Mouse (Mus musculus): ENCODE data around the gene Mrps21. TPM values are rescaled to one million over a fixed set of nuclear protein-coding genes. Genes with fewer than 3 reads are reported as not detected.
A peak's percentile ranks its signal among the peaks of the same experiment; 100 is the strongest.

Mrps21 gene
- polyA plus RNA-seq, 1 experiment from 2014 or later, result 348 TPM

DNA sequence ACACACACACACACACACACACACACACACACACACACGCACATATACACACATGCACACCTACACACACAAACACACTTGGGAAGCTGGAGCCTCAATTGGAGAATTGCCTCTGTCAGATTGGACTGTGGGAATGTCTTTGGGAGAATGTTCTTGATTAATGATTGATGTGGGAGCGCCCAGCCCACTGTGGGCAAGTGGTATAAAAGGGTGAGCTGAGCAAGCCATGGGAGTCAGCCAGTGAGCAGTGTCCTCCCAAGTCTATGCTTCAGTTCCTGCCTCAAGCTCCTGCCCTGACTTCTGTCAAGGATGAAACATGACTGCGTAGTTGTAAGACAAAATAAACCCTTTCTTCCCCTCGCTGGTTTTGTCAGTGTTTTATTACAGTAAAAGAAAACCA lies 16.3 kb upstream of the Mrps21 start:
- no peaks in the 10 kb centered on the region for H3K9me3 ChIP-seq
- no peaks in the 10 kb centered on the region for H3K36me3 ChIP-seq
- peaks cover 16% of the 10 kb centered on the region for H3K4me1 ChIP-seq (replicated peaks)
- H3K4me3 ChIP-seq, result no peak overlapping the region
- no peaks in the 10 kb centered on the region for H3K27me3 ChIP-seq
- 84% methylated on average over 4 of the region's 4 CpGs for WGBS
- H3K27ac ChIP-seq (replicated peaks), result no peak overlapping the region
- H3K4me2 ChIP-seq, result no peak overlapping the region
- no peak overlapping the region for H3K9ac ChIP-seq
- ATAC-seq (ENCODE audit: low read depth), result no peak

DNA sequence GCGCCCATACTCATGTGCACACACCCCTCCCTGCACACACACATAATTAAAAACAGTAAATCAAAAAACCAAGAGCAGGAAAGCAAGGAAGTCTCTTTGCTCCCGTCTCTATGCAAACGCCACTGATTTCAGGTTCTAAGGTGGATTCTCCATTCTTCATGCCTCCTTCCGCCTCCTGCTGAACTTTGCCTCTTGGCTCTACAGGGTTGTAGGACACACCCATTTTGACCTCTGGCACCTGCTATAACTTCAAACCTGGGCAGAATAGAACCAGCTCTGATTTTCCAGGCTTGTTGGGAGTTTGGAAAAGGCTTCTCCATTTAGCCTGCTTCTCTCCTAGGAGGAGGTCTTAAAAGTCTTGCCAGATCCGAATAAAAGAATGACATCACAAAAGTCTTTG lies 13.1 kb upstream of the Mrps21 start:
- no peak for ATAC-seq (ENCODE audit: low read depth)
- Histone ChIP-seq H3K4me1 (replicated peaks) (peaks cover 19% of the 10 kb centered on the region), H3K27me3 (no peaks in the 10 kb centered on the region), H3K4me2 (no peak overlapping the region), H3K4me3 (no peak overlapping the region), H3K9me3 (no peaks in the 10 kb centered on the region), H3K27ac (replicated peaks) (no peak overlapping the region), H3K9ac (no peak overlapping the region), H3K36me3 (no peaks in the 10 kb centered on the region)
- 86% methylated on average over 5 of the region's 5 CpGs for WGBS

DNA sequence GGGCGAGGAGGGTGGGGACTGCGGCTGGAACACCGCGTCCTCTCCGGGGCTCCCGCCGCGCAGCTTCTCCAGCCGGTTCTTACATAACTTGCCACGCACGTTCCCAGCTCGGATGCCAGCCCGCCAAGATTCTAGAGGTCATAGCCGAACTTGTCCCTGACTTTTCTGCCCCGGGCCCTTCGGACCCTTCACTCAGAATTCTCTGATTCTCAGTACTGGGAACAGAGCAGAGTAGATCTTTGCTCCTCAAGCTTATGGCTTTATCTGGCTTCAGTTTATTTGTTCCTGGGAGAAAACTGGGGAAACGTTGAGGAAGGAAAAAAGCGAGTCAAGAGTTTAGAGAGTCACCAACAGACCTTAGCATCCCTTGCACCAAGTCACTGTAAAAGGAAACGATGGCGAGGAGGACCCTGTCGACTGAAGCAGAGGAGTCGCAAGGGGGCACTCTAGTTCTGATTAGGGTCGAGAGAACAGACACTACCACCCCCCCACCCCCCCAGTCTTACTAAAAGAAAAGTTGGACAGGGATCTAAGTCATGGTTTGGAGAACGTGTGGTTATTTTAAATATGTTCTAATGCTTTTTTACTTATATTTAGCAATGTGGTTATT lies 11.6 kb upstream of the Mrps21 start:
- H3K36me3 ChIP-seq, result no peaks in the 10 kb centered on the region
- H3K4me1 ChIP-seq (replicated peaks), result peaks cover 19% of the 10 kb centered on the region
- ATAC-seq (ENCODE audit: low read depth), result no peak
- no peak overlapping the region for H3K27ac ChIP-seq (replicated peaks)
- H3K27me3 ChIP-seq, result no peaks in the 10 kb centered on the region
- H3K4me2 ChIP-seq, result peak overlapping the region; percentile 98
- H3K9ac ChIP-seq, result peak overlapping the region; percentile 55
- H3K9me3 ChIP-seq, result no peaks in the 10 kb centered on the region
- 2% methylated on average over 24 of the region's 24 CpGs for WGBS
- peak overlapping the region; percentile 57 for H3K4me3 ChIP-seq

DNA sequence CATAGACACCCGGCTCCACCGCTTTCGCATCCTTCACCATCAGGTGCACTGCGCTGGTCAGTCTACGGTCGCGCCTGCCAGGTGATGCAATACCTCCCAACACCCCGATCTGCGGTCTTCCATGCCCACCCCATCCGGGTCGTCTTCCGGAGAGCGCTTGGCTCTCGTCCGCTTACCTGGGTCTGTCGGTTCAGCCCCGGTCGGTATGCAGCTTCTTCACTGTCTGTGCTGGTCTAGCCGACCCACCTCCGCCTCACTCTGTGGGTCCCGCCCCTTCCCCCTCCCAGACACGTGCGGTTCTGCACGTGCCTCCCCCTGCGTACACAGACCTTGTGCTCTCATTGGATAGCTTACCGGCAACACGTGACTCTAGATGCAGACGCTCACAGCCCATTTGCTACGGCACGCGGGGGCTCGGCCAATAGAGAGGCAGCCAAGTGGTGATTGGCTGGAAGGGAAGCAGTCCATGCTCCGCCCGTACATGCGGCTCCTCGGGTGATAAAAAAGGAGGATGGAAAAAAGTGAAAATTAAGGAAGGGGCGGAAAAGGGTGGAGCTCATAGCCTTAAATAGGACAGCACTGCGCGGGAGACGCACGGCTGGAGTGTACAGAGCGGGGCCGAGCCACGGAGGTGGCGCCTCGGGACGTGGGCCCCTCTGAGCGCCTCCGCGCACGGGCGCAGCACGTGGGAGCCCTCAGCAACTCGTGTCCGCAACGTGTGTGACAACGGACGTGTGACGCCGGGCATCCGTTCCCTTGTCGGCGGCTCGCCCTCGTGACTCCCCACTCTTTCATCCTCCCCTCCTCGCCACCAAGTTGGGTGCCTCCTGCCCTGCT lies 10.9 kb upstream of the Mrps21 start, which contains the start of gene Ciart:
TSS of gene Ciart (minus strand) at position 273 of the 837 bp plus-strand sequence.
- peak within 1 kb of the TSS; percentile 98 for H3K4me2 ChIP-seq
- H3K4me1 ChIP-seq (replicated peaks), result peaks cover 19% of the 10 kb centered on the region
- H3K4me3 ChIP-seq, result peak within 1 kb of the TSS; percentile 57
- no peaks in the 10 kb centered on the region for H3K27me3 ChIP-seq
- H3K9me3 ChIP-seq, result no peaks in the 10 kb centered on the region
- peak within 1 kb of the TSS; percentile 56 for H3K9ac ChIP-seq
- H3K36me3 ChIP-seq, result no peaks in the 10 kb centered on the region
- H3K27ac ChIP-seq (replicated peaks), result no peak within 1 kb of the TSS
- under 1% methylated on average over 65 of the region's 66 CpGs for WGBS
- peak; percentile 99 for ATAC-seq (ENCODE audit: low read depth)

DNA sequence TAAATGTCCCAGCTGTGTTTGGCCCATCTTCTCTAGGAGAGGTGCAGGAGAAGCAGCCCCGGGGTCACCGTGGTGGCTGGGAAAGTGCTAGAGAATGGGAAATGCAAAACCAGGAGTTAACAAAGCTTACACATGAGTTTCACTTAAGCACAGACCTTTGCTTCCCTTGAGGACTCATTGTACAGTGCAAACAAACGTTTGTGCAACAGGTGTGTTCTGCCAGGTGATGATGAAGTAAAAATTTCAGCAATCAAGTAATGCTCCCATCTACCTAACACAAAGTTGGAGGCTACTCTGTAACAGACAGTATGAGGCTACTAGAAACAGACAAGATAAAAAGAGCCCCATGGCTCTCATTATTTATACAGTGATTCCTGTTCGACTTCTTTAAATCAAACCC lies 7.7 kb upstream of the Mrps21 start:
- Histone ChIP-seq H3K36me3 (no peaks in the 10 kb centered on the region), H3K9me3 (no peaks in the 10 kb centered on the region), H3K9ac (no peak overlapping the region), H3K4me3 (no peak overlapping the region), H3K4me2 (no peak overlapping the region), H3K27ac (replicated peaks) (no peak overlapping the region), H3K4me1 (replicated peaks) (peaks cover 19% of the 10 kb centered on the region), H3K27me3 (no peaks in the 10 kb centered on the region)
- 91% methylated on average over 4 of the region's 4 CpGs for WGBS
- no peak for ATAC-seq (ENCODE audit: low read depth)

DNA sequence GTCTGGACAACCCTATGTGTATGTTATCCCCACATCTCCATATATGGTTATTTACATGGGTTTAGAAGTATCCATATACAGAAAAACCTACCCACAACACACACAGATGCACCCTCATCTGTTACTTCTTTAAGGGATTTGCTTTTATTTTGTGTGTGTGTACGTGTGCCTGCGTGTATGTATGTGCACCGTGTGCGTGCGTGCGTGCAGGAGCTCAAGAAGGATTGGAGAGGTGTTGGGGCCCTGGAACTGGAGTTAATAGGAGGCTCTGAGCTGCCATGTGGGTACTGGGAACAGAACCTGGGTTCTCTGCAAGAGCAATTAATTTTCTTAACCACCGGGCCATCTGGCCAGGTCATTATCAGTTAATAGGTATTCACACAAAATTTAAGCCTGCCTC lies 729 bp upstream of the Mrps21 start:
- Histone ChIP-seq H3K27ac (replicated peaks) (no peak overlapping the region), H3K27me3 (no peaks in the 10 kb centered on the region)
- 78% methylated on average over 7 of the region's 7 CpGs for WGBS

DNA sequence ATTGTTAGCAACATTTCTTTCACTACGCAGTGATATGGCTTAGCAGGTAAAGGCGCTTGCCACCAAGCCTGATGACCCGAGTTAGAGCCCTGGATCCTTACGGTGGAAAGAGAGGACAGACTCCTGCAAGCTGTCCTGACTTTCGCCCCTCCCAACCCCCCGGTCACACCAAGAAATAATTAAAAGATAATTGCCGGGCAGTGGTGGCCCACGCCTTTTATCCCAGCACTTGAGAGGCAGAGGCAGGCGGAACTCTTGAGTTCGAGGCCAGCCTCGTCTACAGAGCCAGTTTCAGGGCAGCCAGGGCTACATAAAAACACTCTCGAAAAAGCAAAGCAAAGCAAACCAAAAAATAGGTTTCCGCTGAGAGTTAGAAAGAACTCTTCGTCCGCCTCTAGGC lies 343 bp downstream of the Mrps21 start:
- Histone ChIP-seq H3K4me2 (peak overlapping the region; percentile 88), H3K4me1 (replicated peaks) (peaks cover 25% of the 10 kb centered on the region), H3K36me3 (peaks cover 34% of the 10 kb centered on the region), H3K9ac (peak overlapping the region; percentile 84), H3K9me3 (no peaks in the 10 kb centered on the region), H3K4me3 (peak overlapping the region; percentile 79), H3K27me3 (no peaks in the 10 kb centered on the region), H3K27ac (replicated peaks) (peak overlapping the region; percentile 87)
- ATAC-seq (ENCODE audit: low read depth), result peak; percentile 42; the same call in 1 of the 2 replicates
- WGBS, result 9% methylated on average over 15 of the region's 15 CpGs

More for the DNA sequence above, 729 bp upstream of the Mrps21 start:
- H3K4me2 ChIP-seq, result peak overlapping the region; percentile 88
- H3K36me3 ChIP-seq, result peaks cover 23% of the 10 kb centered on the region
- peak overlapping the region; percentile 79 for H3K4me3 ChIP-seq
- peaks cover 25% of the 10 kb centered on the region for H3K4me1 ChIP-seq (replicated peaks)
- peak overlapping the region; percentile 84 for H3K9ac ChIP-seq
- ATAC-seq (ENCODE audit: low read depth), result no peak
- no peaks in the 10 kb centered on the region for H3K9me3 ChIP-seq

DNA sequence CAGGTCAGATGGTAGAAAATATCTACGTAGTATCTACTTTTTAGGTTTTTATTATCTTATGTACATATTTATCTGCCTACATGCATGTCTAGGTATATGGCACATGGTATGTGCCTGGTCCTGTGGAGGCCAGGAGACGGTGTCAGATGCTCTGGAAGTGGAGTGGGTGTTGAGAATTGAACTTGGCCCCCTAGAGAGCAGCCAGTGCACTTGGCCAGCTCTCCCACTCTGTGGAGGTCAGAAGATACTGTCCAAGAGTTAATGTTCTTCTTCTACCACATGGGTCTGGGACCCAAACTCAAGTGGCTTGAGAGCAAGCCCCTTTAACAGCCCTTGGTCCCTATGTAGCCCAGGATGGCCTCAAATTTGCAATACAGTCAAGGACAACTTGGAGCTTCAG lies 3.9 kb downstream of the Mrps21 start:
- no peaks in the 10 kb centered on the region for H3K27me3 ChIP-seq
- H3K9ac ChIP-seq, result no peak overlapping the region
- WGBS, result 93% methylated on average over 2 of the region's 2 CpGs

DNA sequence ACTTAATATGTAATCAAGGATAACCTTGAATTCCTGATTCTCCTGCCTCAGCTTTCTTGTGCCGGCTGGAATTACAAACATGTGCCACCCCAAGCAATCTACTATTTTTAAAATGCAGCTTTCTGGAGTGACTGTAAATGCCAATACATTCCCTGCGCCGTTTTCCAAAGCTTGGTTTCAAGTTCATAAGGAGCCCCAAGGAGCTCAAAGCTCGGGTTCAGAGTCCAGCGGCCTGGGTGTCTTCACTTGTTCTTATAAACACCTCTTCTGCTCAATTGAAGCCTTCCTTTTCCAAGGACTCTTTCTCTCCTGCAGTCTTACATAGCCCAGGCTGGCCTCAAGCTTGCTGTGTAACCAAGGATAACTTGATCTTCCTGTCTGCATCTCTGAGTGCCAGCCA lies 5.2 kb downstream of the Mrps21 start:
- no peaks in the 10 kb centered on the region for H3K9me3 ChIP-seq
- H3K27ac ChIP-seq (replicated peaks), result no peak overlapping the region
- H3K36me3 ChIP-seq, result peaks cover 69% of the 10 kb centered on the region
- no peak overlapping the region for H3K4me3 ChIP-seq
- no peaks in the 10 kb centered on the region for H3K27me3 ChIP-seq
- H3K4me2 ChIP-seq, result no peak overlapping the region
- 91% methylated on average over 5 of the region's 5 CpGs for WGBS
- H3K4me1 ChIP-seq (replicated peaks), result peaks cover 12% of the 10 kb centered on the region
- no peak for ATAC-seq (ENCODE audit: low read depth)
- no peak overlapping the region for H3K9ac ChIP-seq

More for the DNA sequence above, 3.9 kb downstream of the Mrps21 start:
- H3K27ac ChIP-seq (replicated peaks), result no peak overlapping the region
- H3K4me1 ChIP-seq (replicated peaks), result peaks cover 19% of the 10 kb centered on the region
- H3K36me3 ChIP-seq, result peaks cover 63% of the 10 kb centered on the region
- H3K4me2 ChIP-seq, result no peak overlapping the region
- H3K4me3 ChIP-seq, result no peak overlapping the region
- no peaks in the 10 kb centered on the region for H3K9me3 ChIP-seq
- ATAC-seq (ENCODE audit: low read depth), result no peak

DNA sequence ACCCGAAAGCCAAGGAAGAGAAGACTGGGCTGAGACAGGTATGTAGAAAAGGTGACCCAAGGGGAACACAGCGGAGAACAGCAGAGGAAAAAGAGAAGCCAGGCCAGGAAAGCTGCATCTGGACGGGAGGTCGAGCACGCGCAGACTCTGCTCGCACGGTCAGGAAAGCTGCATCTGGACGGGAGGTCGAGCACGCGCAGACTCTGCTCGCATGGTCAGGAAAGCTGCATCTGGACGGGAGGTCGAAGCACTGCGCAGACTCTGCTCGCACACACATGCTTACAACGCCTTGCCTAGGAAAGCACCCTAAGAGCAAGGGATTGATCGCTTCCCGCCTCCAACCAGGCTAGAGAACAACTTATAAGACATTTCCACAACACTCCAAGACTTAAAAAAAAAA lies 5.7 kb downstream of the Mrps21 start:
- Histone ChIP-seq H3K9me3 (no peaks in the 10 kb centered on the region), H3K27me3 (no peaks in the 10 kb centered on the region), H3K27ac (replicated peaks) (no peak overlapping the region), H3K4me3 (no peak overlapping the region), H3K4me2 (no peak overlapping the region), H3K36me3 (peaks cover 69% of the 10 kb centered on the region), H3K4me1 (replicated peaks) (peaks cover 7% of the 10 kb centered on the region), H3K9ac (no peak overlapping the region)
- WGBS, result 91% methylated on average over 20 of the region's 20 CpGs
- no peak for ATAC-seq (ENCODE audit: low read depth)

DNA sequence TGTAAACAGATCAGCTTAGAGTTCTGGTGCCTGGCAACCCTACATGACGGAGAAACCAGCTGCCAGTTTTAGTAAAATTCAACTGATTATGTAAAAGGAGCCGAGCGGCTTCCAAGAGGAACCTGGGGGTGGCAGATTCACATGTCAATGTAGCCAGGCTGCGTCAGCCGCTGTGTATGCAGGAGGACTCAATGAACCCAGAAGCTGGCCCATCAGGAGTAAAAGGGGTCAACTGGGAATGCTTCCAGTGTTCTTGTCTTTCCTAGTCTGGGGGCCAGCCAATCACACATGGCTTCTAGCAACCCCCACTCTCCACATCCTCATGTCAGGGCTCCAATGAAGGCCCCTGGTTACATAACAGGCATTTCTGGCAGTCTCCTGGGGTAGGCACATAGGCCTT lies 6.3 kb downstream of the Mrps21 start:
- H3K4me1 ChIP-seq (replicated peaks), result peaks cover 2% of the 10 kb centered on the region
- H3K9me3 ChIP-seq, result no peaks in the 10 kb centered on the region
- no peak overlapping the region for H3K27ac ChIP-seq (replicated peaks)
- no peak overlapping the region for H3K9ac ChIP-seq
- no peaks in the 10 kb centered on the region for H3K27me3 ChIP-seq
- 95% methylated on average over 5 of the region's 5 CpGs for whole genome bisulfite sequencing
- peaks cover 69% of the 10 kb centered on the region for H3K36me3 ChIP-seq
- H3K4me2 ChIP-seq, result no peak overlapping the region
- ATAC-seq (ENCODE audit: low read depth), result no peak
- no peak overlapping the region for H3K4me3 ChIP-seq

DNA sequence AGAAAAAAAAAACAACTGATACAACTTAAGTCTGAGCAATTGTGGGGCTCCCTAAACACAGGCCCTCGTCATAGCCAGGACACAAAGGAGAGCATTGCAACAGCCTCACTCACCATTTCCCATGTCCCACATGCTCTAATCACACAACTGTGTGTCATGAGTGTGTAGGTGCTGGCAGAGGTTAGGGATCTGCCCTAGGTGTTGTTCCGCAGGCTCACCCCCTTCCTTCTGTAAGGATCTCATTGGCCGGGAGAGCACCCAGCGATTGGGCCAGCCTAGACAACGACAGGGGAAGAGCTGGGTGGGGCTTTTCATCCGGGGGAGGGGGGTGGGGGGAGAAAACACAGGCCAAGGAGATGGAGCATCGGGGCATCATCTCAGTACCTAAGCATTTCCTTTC lies 7.7 kb downstream of the Mrps21 start:
- ATAC-seq (ENCODE audit: low read depth), result no peak
- Histone ChIP-seq H3K4me1 (replicated peaks) (no peaks in the 10 kb centered on the region), H3K36me3 (peaks cover 58% of the 10 kb centered on the region), H3K9me3 (no peaks in the 10 kb centered on the region), H3K4me2 (no peak overlapping the region), H3K4me3 (no peak overlapping the region), H3K9ac (no peak overlapping the region), H3K27ac (replicated peaks) (no peak overlapping the region), H3K27me3 (no peaks in the 10 kb centered on the region)
- WGBS, result 80% methylated on average over 7 of the region's 7 CpGs

All from neural tube, embryonic 13.5 days (tissue).